Mouse (Mus musculus) testis, adult 2 months (tissue): ENCODE data around the gene Mbnl1.

ENCODE experiments used
- CTCF ChIP-seq: fragments of 200-500 bp; IDR thresholded peaks from 2 replicates; pipeline ENCODE4 v1.5.1; 2012; ENCODE audit warnings: low read depth, mild to moderate bottlenecking, inconsistent platforms, low read length, moderate library complexity; ENCODE audit not compliant: control insufficient read depth, insufficient read depth, insufficient replicate concordance
- POLR2A ChIP-seq: fragments of 200-500 bp; IDR thresholded peaks from 2 replicates; pipeline ENCODE4 v1.6.1; 2012; ENCODE audit warnings: low read depth, mild to moderate bottlenecking, inconsistent platforms, low read length, moderate library complexity; ENCODE audit not compliant: control insufficient read depth

GRCm38 (mm10) chr3:60614516-60614915, 141.9 kb downstream of the Mbnl1 start:
- TF ChIP-seq POLR2A (no peak), CTCF (no peak)
